Mouse (Mus musculus) lung, adult 2 months (tissue): Measurements from ENCODE around the gene Tfap4. TPM values are rescaled to one million over a fixed set of nuclear protein-coding genes. Genes with fewer than 3 reads are reported as not detected.

Experiments
- DNase-seq: peaks from one replicate; pipeline ENCODE4 v3.0.0; 2022
- H3K4me1 ChIP-seq: fragments of 200-500 bp; 2 replicates; pipeline ENCODE4 v1.6.1; 2011; ENCODE audit warnings: low read length; ENCODE audit not compliant: control insufficient read depth, insufficient read depth
- H3K4me3 ChIP-seq: fragments of 200-500 bp; replicated peaks from 2 replicates; pipeline ENCODE3; 2011; ENCODE audit warnings: low read depth, mild to moderate bottlenecking, control low read depth, low read length; ENCODE audit errors: extremely low read depth
- CTCF ChIP-seq: fragments of 200-500 bp; IDR thresholded peaks from 2 replicates; pipeline ENCODE4 v1.5.1; 2011; ENCODE audit warnings: mild to moderate bottlenecking, low read length, control low read depth; ENCODE audit not compliant: insufficient read depth
- POLR2A ChIP-seq: fragments of 200-500 bp; IDR thresholded peaks from 2 replicates; pipeline ENCODE4 v1.6.1; 2011; ENCODE audit warnings: low read depth, mild to moderate bottlenecking, control low read depth, low read length, borderline replicate concordance; ENCODE audit errors: extremely low read depth
- WGBS: fragments of 180-500 bp; shearing (Covaris S2); methylation state at CpG from one replicate; pipeline ENCODE4 v1.1.7; 2018; 5-methylcytosine and 5-hydroxymethylcytosine counted together
- polyA plus RNA-seq: library from polyadenylated mRNA; depleted of rRNA; stranded (reverse); fragments of >200 nt; gene quantifications from 2 replicates; pipeline ENCODE4 v1.2.3, GENCODE M21; 2012

The Tfap4 gene
- polyA plus RNA-seq, 1 experiment, result 6.9 TPM

- Histone ChIP-seq H3K4me1 (no peaks in the 10 kb centered on the region), H3K4me3 (no peak overlapping the region)
- TF ChIP-seq POLR2A (no peak), CTCF (no peak)
- no peak for DNase-seq
- WGBS, result 57% methylated on average over 7 of the region's 7 CpGs
Observed at GRCm38 (mm10) chr16:4578630-4579029, 19.0 kb upstream of the Tfap4 start.

- Histone ChIP-seq H3K4me1 (no peaks in the 10 kb centered on the region), H3K4me3 (no peak overlapping the region)
- WGBS, result 36% methylated on average over 2 of the region's 2 CpGs
- TF ChIP-seq CTCF, result no peak
- no peak for TF ChIP-seq POLR2A
- no peak for DNase-seq
Observed at GRCm38 (mm10) chr16:4576873-4577272, 17.2 kb upstream of the Tfap4 start.

GRCm38 (mm10) chr16:4576038-4576437, 16.4 kb upstream of the Tfap4 start:
- TF ChIP-seq POLR2A (no peak), CTCF (no peak)
- DNase-seq, result no peak
- Histone ChIP-seq H3K4me3 (no peak overlapping the region), H3K4me1 (no peaks in the 10 kb centered on the region)
- WGBS, result 56% methylated on average over 2 of the region's 2 CpGs

GRCm38 (mm10) chr16:4570737-4571136, 11.1 kb upstream of the Tfap4 start:
- WGBS, result 68% methylated on average over 4 of the region's 4 CpGs
- H3K4me1 ChIP-seq, result no peaks in the 10 kb centered on the region
- no peak for DNase-seq
- H3K4me3 ChIP-seq, result no peak overlapping the region
- TF ChIP-seq CTCF, result no peak
- TF ChIP-seq POLR2A, result no peak

GRCm38 (mm10) chr16:4567912-4568311, 8.3 kb upstream of the Tfap4 start:
- TF ChIP-seq CTCF, result peak; percentile 91
- no peak for TF ChIP-seq POLR2A
- Histone ChIP-seq H3K4me1 (no peaks in the 10 kb centered on the region), H3K4me3 (no peak overlapping the region)
- peak; percentile 84 for DNase-seq
- WGBS, result 16% methylated on average over 4 of the region's 4 CpGs

GRCm38 (mm10) chr16:4560145-4560952, 695 bp upstream of the Tfap4 start:
- under 1% methylated on average over 43 of the region's 43 CpGs for WGBS
- Histone ChIP-seq H3K4me1 (no peaks in the 10 kb centered on the region; the same call in 1 of the 2 replicates), H3K4me3 (peak overlapping the region; percentile 82)
- peak; percentile 77 for DNase-seq
- TF ChIP-seq CTCF (peak; percentile 50), POLR2A (0 out of 2 replicates have a peak, but pooled peaks have one; percentile 27)

- no peaks in the 10 kb centered on the region; the same call in 1 of the 2 replicates for H3K4me1 ChIP-seq
- DNase-seq, result no peak
- peak overlapping the region; percentile 82 for H3K4me3 ChIP-seq
- no peak for TF ChIP-seq CTCF
- 0% methylated on average over 43 of the region's 43 CpGs for WGBS
Observed at GRCm38 (mm10) chr16:4558980-4559631, 548 bp downstream of the Tfap4 start.

- no peak for TF ChIP-seq CTCF
- peak; percentile 86; the same call in 1 of the 2 replicates for TF ChIP-seq POLR2A
- peak; percentile 87 for DNase-seq
- no peaks in the 10 kb centered on the region; the same call in 1 of the 2 replicates for H3K4me1 ChIP-seq
- H3K4me3 ChIP-seq, result peak overlapping the region; percentile 82
- under 1% methylated on average over 38 of the region's 38 CpGs for WGBS
Observed at GRCm38 (mm10) chr16:4558384-4558979, 1.2 kb downstream of the Tfap4 start.

- TF ChIP-seq CTCF, result no peak
- peak; percentile 33; the same call in 1 of the 2 replicates for TF ChIP-seq POLR2A
- Histone ChIP-seq H3K4me1 (no peaks in the 10 kb centered on the region; the same call in 1 of the 2 replicates), H3K4me3 (peak overlapping the region; percentile 82)
- DNase-seq, result peak; percentile 67
- WGBS, result under 1% methylated on average over 19 of the region's 19 CpGs
Observed at GRCm38 (mm10) chr16:4557949-4558348, 1.7 kb downstream of the Tfap4 start.
